Mouse (Mus musculus) lung, embryonic 15.5 days (tissue): ENCODE results near the gene Tjp3. TPM values are rescaled to one million over a fixed set of nuclear protein-coding genes. Genes with fewer than 3 reads are reported as not detected.
A peak's percentile ranks its signal among the peaks of the same experiment; 100 is the strongest.

Experiments used
- ATAC-seq: fragments of 200-750 bp; cut with Nextera tagmentation; 2 replicates; pipeline ENCODE4 v1.8.0; 2017; ENCODE audit warnings: moderate number of reproducible peaks, borderline replicate concordance; ENCODE audit not compliant: low FRiP score, low TSS enrichment; ENCODE audit errors: extremely low read depth
- H3K27ac ChIP-seq: fragments of 300-500 bp; sonication (generic); 2 replicates; pipeline ENCODE4 v1.5.1; 2015; ENCODE audit warnings: moderate library complexity, mild to moderate bottlenecking, inconsistent platforms
- H3K27me3 ChIP-seq: fragments of 300-500 bp; sonication (generic); 2 replicates; pipeline ENCODE4 v1.6.1; 2015; ENCODE audit warnings: inconsistent platforms
- H3K36me3 ChIP-seq: fragments of 300-500 bp; sonication (generic); 2 replicates; pipeline ENCODE4 v1.6.1; 2015; ENCODE audit warnings: inconsistent platforms
- H3K4me1 ChIP-seq: fragments of 300-500 bp; sonication (generic); 2 replicates; pipeline ENCODE4 v1.6.1; 2015; ENCODE audit warnings: inconsistent platforms
- H3K4me2 ChIP-seq: fragments of 300-500 bp; sonication (generic); 2 replicates; pipeline ENCODE4 v1.6.1; 2015; ENCODE audit warnings: inconsistent platforms, mild to moderate bottlenecking, moderate library complexity
- H3K4me3 ChIP-seq: fragments of 300-500 bp; sonication (generic); 2 replicates; pipeline ENCODE4 v1.5.1; 2015; ENCODE audit warnings: mild to moderate bottlenecking, inconsistent platforms
- H3K9ac ChIP-seq: fragments of 300-500 bp; sonication (generic); 2 replicates; pipeline ENCODE4 v1.6.1; 2015; ENCODE audit warnings: inconsistent platforms
- H3K9me3 ChIP-seq: fragments of 300-500 bp; sonication (generic); 2 replicates; pipeline ENCODE4 v1.6.1; 2016; ENCODE audit warnings: inconsistent platforms
- WGBS: fragments of 180-500 bp; shearing (Covaris S2); methylation state at CpG from one replicate; pipeline ENCODE4 v1.1.7; 2015; 5-methylcytosine and 5-hydroxymethylcytosine counted together
- polyA plus RNA-seq: library from polyadenylated mRNA; unstranded; fragments of >200 nt; fragmentation: Nextera tagmentation; extraction: Ambion mirVana; gene quantifications from 2 replicates; pipeline ENCODE4 v1.2.1, GENCODE M21; 2015

Gene Tjp3
- polyA plus RNA-seq: 26.4 and 28.8 TPM in 2 replicates

GRCm38 (mm10) chr10:81291511-81292104, at the start of gene Tjp3:
Tjp3 (minus strand) TSS chr10:81291581.
- Histone ChIP-seq H3K9me3 (no peaks in the 10 kb centered on the region), H3K27ac (peak within 1 kb of the TSS; percentile 91), H3K4me1 (peaks cover 45% of the 10 kb centered on the region), H3K4me3 (peak within 1 kb of the TSS; percentile 33), H3K4me2 (peak within 1 kb of the TSS; percentile 95), H3K9ac (peak within 1 kb of the TSS; percentile 6; the same call in 1 of the 2 replicates), H3K36me3 (no peaks in the 10 kb centered on the region), H3K27me3 (peaks cover 10% of the 10 kb centered on the region; the same call in 1 of the 2 replicates)
- no peak for ATAC-seq
- 57% methylated on average over 9 of the region's 9 CpGs for WGBS

- 41% methylated on average over 17 of the region's 17 CpGs for WGBS
These were observed 49.4 kb upstream of the Tjp3 start for GRCm38 (mm10) chr10:81340551-81341332.

GRCm38 (mm10) chr10:81336558-81336957, 45.2 kb upstream of the Tjp3 start:
- Histone ChIP-seq H3K4me3 (no peak overlapping the region), H3K4me1 (peaks cover 33% of the 10 kb centered on the region), H3K4me2 (no peak overlapping the region), H3K27me3 (peaks cover 17% of the 10 kb centered on the region), H3K27ac (peak overlapping the region; percentile 97), H3K9ac (no peak overlapping the region), H3K9me3 (no peaks in the 10 kb centered on the region), H3K36me3 (no peaks in the 10 kb centered on the region)
- WGBS: 87% methylated on average over 4 of the region's 4 CpGs
- no peak for ATAC-seq

More at GRCm38 (mm10) chr10:81340551-81341332, 49.4 kb upstream of the Tjp3 start:
- Histone ChIP-seq H3K36me3 (no peaks in the 10 kb centered on the region), H3K4me2 (no peak overlapping the region), H3K27me3 (peaks cover 42% of the 10 kb centered on the region), H3K4me3 (no peak overlapping the region), H3K27ac (no peak overlapping the region), H3K9me3 (no peaks in the 10 kb centered on the region), H3K9ac (no peak overlapping the region), H3K4me1 (peaks cover 12% of the 10 kb centered on the region)
- no peak for ATAC-seq

- WGBS: 28% methylated on average over 15 of the region's 19 CpGs
- peaks cover 40% of the 10 kb centered on the region for H3K4me1 ChIP-seq
- peak overlapping the region; percentile 34; the same call in 1 of the 2 replicates for H3K4me2 ChIP-seq
- H3K9ac ChIP-seq: peak overlapping the region; percentile 22; the same call in 1 of the 2 replicates
- no peaks in the 10 kb centered on the region for H3K9me3 ChIP-seq
- no peaks in the 10 kb centered on the region for H3K36me3 ChIP-seq
- ATAC-seq: peak; percentile 76
- H3K4me3 ChIP-seq: no peak overlapping the region
- H3K27me3 ChIP-seq: peaks cover 14% of the 10 kb centered on the region
- H3K27ac ChIP-seq: peak overlapping the region; percentile 97
These were observed 44.3 kb upstream of the Tjp3 start for GRCm38 (mm10) chr10:81335393-81336340.

GRCm38 (mm10) chr10:81334324-81334723, 42.9 kb upstream of the Tjp3 start:
- Histone ChIP-seq H3K36me3 (no peaks in the 10 kb centered on the region), H3K4me3 (no peak overlapping the region), H3K4me2 (no peak overlapping the region), H3K27ac (peak overlapping the region; percentile 97), H3K9me3 (no peaks in the 10 kb centered on the region), H3K4me1 (peaks cover 54% of the 10 kb centered on the region), H3K27me3 (peaks cover 14% of the 10 kb centered on the region), H3K9ac (no peak overlapping the region)
- no peak for ATAC-seq
- 74% methylated on average over 11 of the region's 11 CpGs for WGBS

- Histone ChIP-seq H3K36me3 (peaks cover 5% of the 10 kb centered on the region; the same call in 1 of the 2 replicates), H3K9ac (peak overlapping the region; percentile 7; the same call in 1 of the 2 replicates), H3K4me2 (peak overlapping the region; percentile 39), H3K4me1 (peaks cover 71% of the 10 kb centered on the region), H3K9me3 (no peaks in the 10 kb centered on the region), H3K4me3 (peak overlapping the region; percentile 2; the same call in 1 of the 2 replicates), H3K27ac (no peak overlapping the region), H3K27me3 (peaks cover 10% of the 10 kb centered on the region; the same call in 1 of the 2 replicates)
- 32% methylated on average over 29 of the region's 29 CpGs for WGBS
- no peak for ATAC-seq
These were observed 40.9 kb upstream of the Tjp3 start for GRCm38 (mm10) chr10:81332277-81332676.

GRCm38 (mm10) chr10:81330007-81330406, 38.6 kb upstream of the Tjp3 start:
- Histone ChIP-seq H3K4me2 (peak overlapping the region; percentile 53), H3K36me3 (peaks cover 28% of the 10 kb centered on the region), H3K4me3 (peak overlapping the region; percentile 24), H3K9ac (peak overlapping the region; percentile 36; the same call in 1 of the 2 replicates), H3K27ac (peak overlapping the region; percentile 93), H3K9me3 (no peaks in the 10 kb centered on the region), H3K27me3 (peaks cover 10% of the 10 kb centered on the region; the same call in 1 of the 2 replicates), H3K4me1 (peaks cover 58% of the 10 kb centered on the region)
- ATAC-seq: peak; percentile 7; the same call in 1 of the 2 replicates
- WGBS: 49% methylated on average over 4 of the region's 4 CpGs

GRCm38 (mm10) chr10:81329194-81329975, 38.0 kb upstream of the Tjp3 start:
- H3K9ac ChIP-seq: peak overlapping the region; percentile 36
- 37% methylated on average over 10 of the region's 10 CpGs for WGBS
- H3K4me1 ChIP-seq: peaks cover 52% of the 10 kb centered on the region
- H3K4me2 ChIP-seq: peak overlapping the region; percentile 53
- peak overlapping the region; percentile 24 for H3K4me3 ChIP-seq
- no peaks in the 10 kb centered on the region for H3K9me3 ChIP-seq
- H3K27ac ChIP-seq: peak overlapping the region; percentile 93
- peaks cover 34% of the 10 kb centered on the region for H3K36me3 ChIP-seq
- peaks cover 10% of the 10 kb centered on the region; the same call in 1 of the 2 replicates for H3K27me3 ChIP-seq
- peak; percentile 74 for ATAC-seq

- Histone ChIP-seq H3K4me2 (peak within 1 kb of the TSS; percentile 53), H3K4me3 (peak within 1 kb of the TSS; percentile 29), H3K9ac (peak within 1 kb of the TSS; percentile 36), H3K36me3 (peaks cover 44% of the 10 kb centered on the region), H3K9me3 (no peaks in the 10 kb centered on the region), H3K27ac (peak within 1 kb of the TSS; percentile 93), H3K4me1 (peaks cover 49% of the 10 kb centered on the region), H3K27me3 (peaks cover 10% of the 10 kb centered on the region; the same call in 1 of the 2 replicates)
- WGBS: 9% methylated on average over 10 of the region's 10 CpGs
- ATAC-seq: peak; percentile 43; the same call in 1 of the 2 replicates
These were observed 37.0 kb upstream of the Tjp3 start, which contains the start of gene Tbxa2r for GRCm38 (mm10) chr10:81328386-81328785. Tbxa2r (plus strand) TSS chr10:81328731.

GRCm38 (mm10) chr10:81327959-81328358, 36.6 kb upstream of the Tjp3 start:
- ATAC-seq: 0 out of 2 replicates have a peak, but pooled peaks have one; percentile 3
- H3K9me3 ChIP-seq: no peaks in the 10 kb centered on the region
- H3K4me1 ChIP-seq: peaks cover 49% of the 10 kb centered on the region
- H3K36me3 ChIP-seq: peaks cover 49% of the 10 kb centered on the region
- H3K27ac ChIP-seq: peak overlapping the region; percentile 93
- H3K4me3 ChIP-seq: no peak overlapping the region
- 29% methylated on average over 2 of the region's 2 CpGs for WGBS
- H3K4me2 ChIP-seq: peak overlapping the region; percentile 53; the same call in 1 of the 2 replicates
- peaks cover 8% of the 10 kb centered on the region; the same call in 1 of the 2 replicates for H3K27me3 ChIP-seq
- no peak overlapping the region for H3K9ac ChIP-seq
